Mouse (Mus musculus): Measurements from ENCODE around the gene Fbrsl1. TPM values are rescaled to one million over a fixed set of nuclear protein-coding genes. Genes with fewer than 3 reads are reported as not detected.

The Fbrsl1 gene
- total and polyA plus RNA-seq, 2 experiments from 2014 or later: 20.3 to 32.8 TPM

DNA sequence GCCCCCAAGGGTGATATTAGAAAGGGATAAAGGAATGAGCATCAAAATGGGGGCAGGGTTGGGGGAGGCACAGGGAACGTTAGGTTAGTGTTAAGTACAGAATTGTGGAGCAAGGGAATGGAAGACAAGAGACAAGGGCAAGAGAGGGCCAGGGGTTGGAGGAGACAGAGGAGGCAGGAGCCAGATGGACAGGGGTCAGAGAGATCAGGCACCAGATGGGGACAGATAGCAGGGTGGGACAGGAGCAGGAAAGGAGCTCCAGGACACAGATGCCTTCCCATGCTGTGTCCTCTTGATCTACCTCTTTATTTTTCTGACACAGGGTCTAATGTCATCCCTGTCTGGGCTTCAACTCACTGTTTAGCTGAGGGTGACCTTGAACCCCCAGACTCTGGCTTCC, 24.5 kb upstream of the Fbrsl1 start:
- 16% methylated on average over 1 of the region's 1 CpGs for WGBS
- no peak for DNase-seq (ENCODE audit: low spot score)
- no peak for ATAC-seq (ENCODE audit: low FRiP score)

DNA sequence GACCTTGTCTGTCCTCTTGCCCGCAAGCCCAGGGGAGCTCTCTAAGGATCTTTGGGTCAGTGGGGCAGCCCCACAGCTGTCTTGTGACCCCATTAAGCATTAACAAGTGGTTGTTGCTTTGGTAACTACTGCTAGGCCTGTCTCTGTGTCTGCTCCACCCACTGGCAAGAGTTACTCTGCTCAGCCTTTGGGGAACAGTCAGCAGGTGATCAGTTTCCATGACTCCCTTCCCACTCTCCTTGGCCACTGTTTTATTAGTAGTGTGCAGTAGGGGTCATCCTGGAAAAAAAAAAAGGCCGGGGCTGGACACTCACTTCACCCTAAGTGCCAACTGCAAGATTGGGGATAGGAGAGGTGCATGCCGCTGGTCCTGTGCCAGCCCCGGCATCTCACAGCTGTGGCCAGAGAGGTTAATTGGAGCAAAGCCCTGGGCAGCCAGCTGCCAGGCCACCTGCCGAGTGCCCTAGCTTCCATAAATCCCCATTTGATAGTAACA, 23.7 kb upstream of the Fbrsl1 start:
- peak; percentile 46 for DNase-seq (ENCODE audit: low spot score)
- Histone ChIP-seq H3K27ac (ENCODE audit: low read depth, low read length) (no peak overlapping the region), H3K4me3 (ENCODE audit: low read depth, low read length) (no peak overlapping the region), H3K36me3 (ENCODE audit: insufficient read depth, low read length) (no peaks in the 10 kb centered on the region), H3K27me3 (ENCODE audit: insufficient read depth, low read length) (no peaks in the 10 kb centered on the region), H3K4me1 (ENCODE audit: insufficient read depth, low read length) (peaks cover 3% of the 10 kb centered on the region; the same call in 1 of the 2 replicates), H3K4me2 (ENCODE audit: low read depth, low read length, poor library complexity, severe bottlenecking) (no peak overlapping the region), H3K9ac (replicated peaks; ENCODE audit: low read length, poor library complexity, severe bottlenecking) (no peak overlapping the region), H3K9me3 (ENCODE audit: low read length) (no peaks in the 10 kb centered on the region)
- WGBS: 28% methylated on average over 5 of the region's 5 CpGs
- no peak for ATAC-seq (ENCODE audit: low FRiP score)
- TF ChIP-seq CTCF (IDR thresholded peaks at IDR 0.05): no peak

More for the DNA sequence above, 24.5 kb upstream of the Fbrsl1 start:
- H3K27me3 ChIP-seq (ENCODE audit: insufficient read depth, low read length): no peaks in the 10 kb centered on the region
- H3K27ac ChIP-seq (ENCODE audit: low read depth, low read length): no peak overlapping the region
- no peak overlapping the region for H3K9ac ChIP-seq (replicated peaks; ENCODE audit: low read length, poor library complexity, severe bottlenecking)
- no peaks in the 10 kb centered on the region for H3K9me3 ChIP-seq (ENCODE audit: low read length)
- no peaks in the 10 kb centered on the region for H3K36me3 ChIP-seq (ENCODE audit: insufficient read depth, low read length)
- peaks cover 3% of the 10 kb centered on the region; the same call in 1 of the 2 replicates for H3K4me1 ChIP-seq (ENCODE audit: insufficient read depth, low read length)
- H3K4me2 ChIP-seq (ENCODE audit: low read depth, low read length, poor library complexity, severe bottlenecking): no peak overlapping the region
- no peak for TF ChIP-seq CTCF (IDR thresholded peaks at IDR 0.05)
- H3K4me3 ChIP-seq (ENCODE audit: low read depth, low read length): no peak overlapping the region

DNA sequence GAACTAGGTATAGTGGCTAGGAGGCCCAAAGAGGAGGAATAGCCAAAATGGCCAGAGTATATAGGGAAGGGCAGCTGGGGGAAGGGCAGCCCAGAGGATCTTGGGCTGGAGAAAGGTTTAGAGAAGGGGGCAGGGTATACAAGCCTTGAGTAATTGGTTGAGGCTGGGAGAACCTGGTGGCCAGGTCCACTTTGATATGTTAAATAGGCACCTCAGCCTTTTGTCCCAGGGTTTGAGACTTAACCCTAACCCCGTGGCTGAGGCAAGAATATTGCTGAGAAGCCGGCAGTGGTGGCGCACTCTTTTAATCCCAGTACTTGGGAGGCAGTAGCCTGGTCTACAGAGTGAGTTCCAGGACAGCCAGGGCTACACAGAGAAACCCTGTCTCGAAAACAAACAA, 23.0 kb upstream of the Fbrsl1 start:
- no peak overlapping the region for H3K4me2 ChIP-seq (ENCODE audit: low read depth, low read length, poor library complexity, severe bottlenecking)
- WGBS: 35% methylated on average over 4 of the region's 4 CpGs
- DNase-seq (ENCODE audit: low spot score): no peak
- no peak overlapping the region for H3K9ac ChIP-seq (replicated peaks; ENCODE audit: low read length, poor library complexity, severe bottlenecking)
- no peak for ATAC-seq (ENCODE audit: low FRiP score)
- H3K27ac ChIP-seq (ENCODE audit: low read depth, low read length): no peak overlapping the region
- no peak for TF ChIP-seq CTCF (IDR thresholded peaks at IDR 0.05)
- no peaks in the 10 kb centered on the region for H3K9me3 ChIP-seq (ENCODE audit: low read length)
- H3K27me3 ChIP-seq (ENCODE audit: insufficient read depth, low read length): no peaks in the 10 kb centered on the region
- H3K4me3 ChIP-seq (ENCODE audit: low read depth, low read length): no peak overlapping the region
- peaks cover 3% of the 10 kb centered on the region; the same call in 1 of the 2 replicates for H3K4me1 ChIP-seq (ENCODE audit: insufficient read depth, low read length)
- H3K36me3 ChIP-seq (ENCODE audit: insufficient read depth, low read length): no peaks in the 10 kb centered on the region

DNA sequence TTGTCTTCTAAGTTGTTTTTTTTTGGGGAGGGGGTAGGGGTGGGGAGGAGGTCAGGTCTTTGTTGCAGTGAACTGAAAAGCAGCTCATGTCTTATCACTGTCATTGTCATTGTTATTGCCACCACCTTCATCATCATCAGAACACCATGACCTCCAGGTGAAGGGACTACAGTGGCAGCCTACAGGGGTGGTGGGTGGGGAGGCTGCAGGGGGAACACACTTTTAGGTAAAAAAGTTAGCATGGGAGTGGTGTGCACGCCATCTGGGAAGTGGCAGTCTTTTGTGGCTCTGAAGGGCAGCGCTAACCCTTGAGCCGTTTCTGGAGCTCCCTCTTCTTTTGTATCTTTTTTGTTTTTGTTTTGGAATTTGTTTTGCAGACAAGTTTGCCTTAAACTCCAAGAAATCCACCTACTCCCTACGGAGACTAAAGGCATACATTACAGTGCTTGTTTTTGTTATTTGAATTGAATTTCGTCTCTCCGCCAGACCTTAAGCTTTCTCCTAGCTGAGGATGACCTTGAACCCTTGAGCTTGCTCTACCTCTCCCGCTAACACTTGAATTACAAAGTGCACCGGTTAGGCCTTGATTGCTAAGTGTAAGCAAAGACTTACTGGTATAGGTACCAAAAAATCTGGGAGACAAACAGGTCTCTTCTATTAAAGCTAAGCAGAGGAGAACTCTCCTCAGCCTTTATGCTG, 21.1 kb upstream of the Fbrsl1 start:
- H3K9me3 ChIP-seq (ENCODE audit: low read length): no peaks in the 10 kb centered on the region
- no peak overlapping the region for H3K27ac ChIP-seq (ENCODE audit: low read depth, low read length)
- TF ChIP-seq CTCF (IDR thresholded peaks at IDR 0.05): no peak
- H3K4me2 ChIP-seq (ENCODE audit: low read depth, low read length, poor library complexity, severe bottlenecking): no peak overlapping the region
- H3K27me3 ChIP-seq (ENCODE audit: insufficient read depth, low read length): no peaks in the 10 kb centered on the region
- ATAC-seq (ENCODE audit: low FRiP score) (no peak), DNase-seq (ENCODE audit: low spot score) (no peak)
- H3K4me1 ChIP-seq (ENCODE audit: insufficient read depth, low read length): peaks cover 3% of the 10 kb centered on the region; the same call in 1 of the 2 replicates
- 78% methylated on average over 8 of the region's 8 CpGs for WGBS
- no peaks in the 10 kb centered on the region for H3K36me3 ChIP-seq (ENCODE audit: insufficient read depth, low read length)
- no peak overlapping the region for H3K4me3 ChIP-seq (ENCODE audit: low read depth, low read length)
- H3K9ac ChIP-seq (replicated peaks; ENCODE audit: low read length, poor library complexity, severe bottlenecking): no peak overlapping the region

DNA sequence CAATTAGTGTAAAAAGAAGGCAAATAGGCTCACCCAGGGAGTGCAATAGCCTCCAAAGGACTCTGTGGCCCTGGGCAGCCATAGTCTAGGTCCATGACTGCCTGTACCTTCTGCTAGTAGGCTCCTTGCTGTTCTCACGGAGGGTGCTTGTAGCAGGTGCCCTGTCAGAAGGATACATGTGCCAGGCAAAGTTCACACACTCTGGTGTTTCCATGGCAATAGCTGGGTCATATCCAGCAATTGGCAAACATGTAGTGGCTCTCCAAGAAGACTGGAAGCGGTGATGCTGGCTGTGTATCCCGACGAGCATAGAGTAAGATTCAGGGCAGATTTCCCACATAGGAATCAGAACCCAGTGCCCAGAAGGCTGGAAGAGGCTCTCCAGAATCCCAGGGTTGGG, 20.0 kb upstream of the Fbrsl1 start:
- no peak for TF ChIP-seq CTCF (IDR thresholded peaks at IDR 0.05)
- 72% methylated on average over 4 of the region's 4 CpGs for WGBS
- peaks cover 3% of the 10 kb centered on the region; the same call in 1 of the 2 replicates for H3K4me1 ChIP-seq (ENCODE audit: insufficient read depth, low read length)
- H3K36me3 ChIP-seq (ENCODE audit: insufficient read depth, low read length): no peaks in the 10 kb centered on the region
- ATAC-seq (ENCODE audit: low FRiP score) (no peak), DNase-seq (ENCODE audit: low spot score) (peak; percentile 77)
- H3K4me3 ChIP-seq (ENCODE audit: low read depth, low read length): no peak overlapping the region
- no peaks in the 10 kb centered on the region for H3K27me3 ChIP-seq (ENCODE audit: insufficient read depth, low read length)
- H3K9ac ChIP-seq (replicated peaks; ENCODE audit: low read length, poor library complexity, severe bottlenecking): no peak overlapping the region
- no peaks in the 10 kb centered on the region for H3K9me3 ChIP-seq (ENCODE audit: low read length)
- no peak overlapping the region for H3K27ac ChIP-seq (ENCODE audit: low read depth, low read length)
- no peak overlapping the region for H3K4me2 ChIP-seq (ENCODE audit: low read depth, low read length, poor library complexity, severe bottlenecking)

DNA sequence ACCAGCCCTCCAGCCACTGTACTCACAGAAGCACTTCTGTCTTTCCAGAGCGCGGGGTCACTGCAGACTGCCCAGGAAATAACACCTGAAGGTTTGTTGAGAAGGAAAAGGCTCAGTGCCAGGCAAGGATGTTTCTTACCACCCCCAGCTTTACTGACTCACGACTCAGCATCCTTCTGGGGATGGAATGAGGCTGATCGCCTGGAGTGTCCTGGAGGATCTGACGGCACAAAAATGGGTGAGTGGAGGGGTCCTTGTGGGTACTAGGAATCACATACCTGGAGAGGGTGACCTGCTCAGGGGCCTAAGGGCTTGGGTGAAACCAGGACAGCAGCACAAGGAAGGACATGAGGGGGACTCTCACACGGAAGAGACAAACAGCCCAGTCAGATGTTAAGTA, 19.4 kb upstream of the Fbrsl1 start:
- WGBS: 83% methylated on average over 6 of the region's 6 CpGs
- no peaks in the 10 kb centered on the region for H3K9me3 ChIP-seq (ENCODE audit: low read length)
- H3K9ac ChIP-seq (replicated peaks; ENCODE audit: low read length, poor library complexity, severe bottlenecking): no peak overlapping the region
- DNase-seq (ENCODE audit: low spot score) (no peak), ATAC-seq (ENCODE audit: low FRiP score) (no peak)
- peaks cover 3% of the 10 kb centered on the region; the same call in 1 of the 2 replicates for H3K4me1 ChIP-seq (ENCODE audit: insufficient read depth, low read length)
- no peak overlapping the region for H3K4me3 ChIP-seq (ENCODE audit: low read depth, low read length)
- no peaks in the 10 kb centered on the region for H3K36me3 ChIP-seq (ENCODE audit: insufficient read depth, low read length)
- no peak overlapping the region for H3K27ac ChIP-seq (ENCODE audit: low read depth, low read length)
- TF ChIP-seq CTCF (IDR thresholded peaks at IDR 0.05): no peak
- H3K27me3 ChIP-seq (ENCODE audit: insufficient read depth, low read length): no peaks in the 10 kb centered on the region
- H3K4me2 ChIP-seq (ENCODE audit: low read depth, low read length, poor library complexity, severe bottlenecking): no peak overlapping the region
